Mouse (Mus musculus) embryo, embryonic 9.5 days (tissue): Measurements from ENCODE around the gene Slc38a3.

ENCODE experiments used
- DNase-seq: peaks from one replicate; pipeline ENCODE4 v3.0.0-alpha.2; 2017; ENCODE audit errors: extremely low spot score

Slc38a3 gene

DNA sequence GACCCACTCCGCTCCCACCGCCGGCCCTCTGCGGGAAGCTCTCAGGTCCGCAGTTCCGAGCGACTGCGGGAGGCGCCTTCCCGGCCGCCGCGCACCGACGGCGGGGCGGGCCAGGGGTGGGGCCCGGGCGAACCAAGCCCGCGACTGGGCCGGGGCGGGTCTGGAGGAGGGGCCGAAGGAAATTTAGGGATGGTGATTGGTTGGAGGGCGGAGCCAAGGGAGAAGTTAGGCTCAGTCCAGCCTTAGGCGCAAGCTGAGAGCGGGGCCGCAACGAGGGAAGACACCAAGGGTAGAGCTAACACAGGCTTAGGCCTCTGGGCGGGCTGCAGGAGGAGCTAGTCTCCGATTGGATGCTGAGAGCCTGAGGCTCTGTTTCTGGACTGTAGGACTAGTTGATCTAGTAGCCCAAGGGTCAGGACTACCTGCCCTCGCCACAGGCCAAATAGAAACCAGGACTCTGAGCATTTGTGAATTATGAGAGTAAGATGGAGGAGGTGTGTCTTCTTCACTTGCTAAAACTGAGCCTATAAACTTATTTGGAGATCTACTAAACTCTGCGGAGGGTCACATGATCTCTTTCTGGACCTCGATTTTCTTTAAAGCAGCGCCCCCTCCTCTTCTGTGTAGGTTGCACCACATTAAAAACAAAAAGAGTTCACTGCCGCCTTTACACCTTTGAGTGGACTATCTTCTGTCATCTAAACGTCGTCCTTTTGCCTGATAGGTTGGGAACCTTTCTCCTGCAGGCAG is 33.9 kb downstream of the Slc38a3 start, which contains the start of gene Gnai2:
Gene Gnai2 (minus strand): TSS at position 89 of the 750 bp plus-strand sequence.
- DNase-seq: peak; percentile 97

DNA sequence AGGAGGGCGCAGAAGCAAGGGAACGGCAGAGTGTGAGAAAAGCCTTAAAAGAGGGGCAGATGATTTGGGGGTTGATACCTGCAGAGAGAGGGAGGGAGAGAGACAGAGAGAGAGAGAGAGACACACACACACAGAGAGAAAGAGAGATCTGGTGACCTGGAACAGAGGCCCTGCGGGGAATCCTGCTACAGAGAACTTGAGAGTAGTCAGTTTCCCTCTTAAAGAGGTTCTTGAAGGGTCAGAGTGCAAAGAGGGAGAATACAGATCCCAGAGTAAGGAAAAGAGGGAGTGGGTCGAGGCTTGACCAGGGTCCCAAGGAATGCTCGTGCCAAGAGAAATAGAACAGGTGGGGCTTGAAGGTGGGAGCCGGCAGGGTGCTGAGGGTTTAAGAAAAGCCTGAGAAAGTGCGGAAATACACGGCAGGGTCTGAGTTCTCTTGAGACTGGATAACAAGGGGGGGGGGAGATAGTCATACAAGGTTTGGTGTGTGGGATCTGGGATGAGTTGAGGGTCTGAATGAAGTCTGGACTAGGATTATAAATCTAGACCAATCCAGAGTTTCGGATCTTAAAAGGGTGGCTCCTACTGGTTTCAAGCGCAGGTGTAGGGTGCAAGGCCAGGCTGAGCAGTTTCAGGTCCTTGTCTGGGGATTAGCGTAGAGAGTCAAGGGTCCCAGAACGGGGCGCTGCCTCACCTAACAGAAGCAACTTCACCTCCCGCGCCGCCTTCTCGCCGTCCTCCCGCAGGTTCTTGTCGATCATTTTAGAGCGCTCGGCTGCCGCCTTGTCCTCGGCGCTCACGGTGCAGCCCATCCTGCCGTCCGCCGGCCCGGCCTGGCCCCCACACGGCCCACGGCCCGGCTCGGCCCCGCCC is 34.7 kb downstream of the Slc38a3 start:
- no peak for DNase-seq

DNA sequence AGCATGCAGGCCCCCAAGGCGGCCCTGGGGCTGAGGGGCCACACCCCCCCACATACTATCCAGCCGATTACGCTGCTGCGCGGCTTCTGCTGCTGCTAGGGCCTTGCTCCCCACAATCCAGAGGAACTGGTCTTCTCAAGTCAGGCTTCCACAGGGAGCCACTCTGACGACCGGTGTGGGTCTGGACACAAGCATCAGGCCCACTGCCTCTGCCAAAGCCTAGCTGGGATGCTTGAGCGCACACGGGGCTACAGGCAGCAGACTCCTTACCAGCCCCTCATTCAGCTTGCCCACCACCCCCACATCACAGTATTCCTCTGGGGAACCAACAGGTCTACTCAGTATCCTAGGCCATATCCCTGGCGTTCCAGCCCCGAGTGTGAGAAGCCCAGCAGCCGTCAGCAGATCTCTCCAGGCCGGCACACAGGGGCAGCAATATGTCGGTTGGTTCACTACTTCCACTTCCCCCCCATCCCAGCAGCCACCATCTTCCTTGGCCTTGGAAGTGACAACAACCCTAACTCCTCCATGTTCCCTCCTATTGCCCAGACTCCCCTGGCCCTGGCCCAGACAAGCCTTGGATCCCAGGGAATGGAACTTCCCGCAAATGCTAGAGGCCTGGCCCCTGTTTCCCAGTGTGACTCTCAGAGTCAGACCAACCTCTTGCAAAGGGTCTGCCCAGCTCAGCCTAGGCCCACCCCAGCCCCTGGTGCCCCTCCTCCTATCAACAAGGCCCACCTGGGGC is 35.5 kb downstream of the Slc38a3 start:
- peak; percentile 52 for DNase-seq

DNA sequence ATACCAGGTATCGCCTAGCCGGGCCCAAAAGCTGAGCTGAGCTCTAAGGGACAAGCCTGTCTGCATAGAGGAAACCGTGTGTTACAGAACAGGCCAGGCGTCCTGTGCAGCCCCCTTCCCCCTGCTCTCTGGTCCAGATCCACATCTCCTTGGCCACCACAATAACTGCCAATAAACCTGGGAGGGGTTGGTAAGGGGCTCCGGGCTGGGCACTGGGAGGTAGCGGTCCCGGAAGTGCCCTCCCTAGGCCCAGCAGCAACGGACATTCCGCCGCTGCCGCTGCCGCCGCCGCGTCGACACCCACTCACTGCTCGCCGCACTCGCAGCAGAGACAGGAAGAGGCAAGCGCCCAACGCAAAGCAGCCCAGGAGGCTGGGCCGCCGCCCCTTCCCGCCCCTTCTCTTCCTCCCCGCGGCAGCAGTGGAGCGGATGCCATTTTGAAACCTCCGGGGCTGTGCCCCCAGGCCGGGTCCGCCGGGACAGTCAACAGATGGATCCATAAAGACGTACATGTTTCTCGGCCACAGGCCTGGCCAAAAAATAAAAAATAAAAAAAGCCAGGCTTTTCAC is 36.2 kb downstream of the Slc38a3 start:
- peak; percentile 77 for DNase-seq

DNA sequence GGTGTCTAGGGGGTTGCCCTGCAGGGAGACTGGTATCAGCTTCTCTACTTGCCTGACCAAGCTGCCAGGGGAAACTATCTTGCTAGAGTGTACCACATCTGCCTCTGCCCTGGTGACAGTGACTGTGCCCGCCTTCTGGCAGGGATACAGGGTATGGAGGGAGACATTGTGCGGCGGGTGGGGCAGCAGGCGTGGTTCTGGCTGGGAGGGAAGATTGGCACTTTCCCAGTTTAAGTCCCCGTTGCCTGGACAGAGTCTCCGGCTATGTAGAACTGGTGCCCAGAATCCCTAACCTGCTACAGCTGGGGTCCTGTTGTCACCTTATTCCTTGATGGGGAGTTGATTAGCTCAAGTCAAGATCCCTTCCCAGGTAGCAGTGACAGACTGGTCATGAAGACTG is 36.9 kb downstream of the Slc38a3 start:
- no peak for DNase-seq

DNA sequence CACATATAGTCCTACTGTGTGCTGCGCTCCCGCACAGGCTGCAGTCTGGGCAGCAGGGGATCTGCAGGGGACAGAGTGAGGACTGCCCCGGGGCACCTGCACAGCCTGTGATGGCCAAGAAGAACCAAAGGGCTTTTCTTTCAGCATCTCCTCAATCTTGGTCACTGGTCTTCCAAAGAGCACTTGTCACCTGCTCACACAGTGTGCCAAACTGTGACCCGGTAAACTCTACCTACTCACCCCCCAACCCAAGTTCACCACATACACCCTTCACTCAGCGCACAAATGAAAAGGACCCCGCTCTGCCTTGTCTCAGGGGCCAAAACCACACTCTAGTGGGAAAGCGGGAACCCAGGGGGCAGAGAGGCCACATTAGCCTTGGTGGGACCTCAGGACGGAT is 37.5 kb downstream of the Slc38a3 start:
- no peak for DNase-seq

DNA sequence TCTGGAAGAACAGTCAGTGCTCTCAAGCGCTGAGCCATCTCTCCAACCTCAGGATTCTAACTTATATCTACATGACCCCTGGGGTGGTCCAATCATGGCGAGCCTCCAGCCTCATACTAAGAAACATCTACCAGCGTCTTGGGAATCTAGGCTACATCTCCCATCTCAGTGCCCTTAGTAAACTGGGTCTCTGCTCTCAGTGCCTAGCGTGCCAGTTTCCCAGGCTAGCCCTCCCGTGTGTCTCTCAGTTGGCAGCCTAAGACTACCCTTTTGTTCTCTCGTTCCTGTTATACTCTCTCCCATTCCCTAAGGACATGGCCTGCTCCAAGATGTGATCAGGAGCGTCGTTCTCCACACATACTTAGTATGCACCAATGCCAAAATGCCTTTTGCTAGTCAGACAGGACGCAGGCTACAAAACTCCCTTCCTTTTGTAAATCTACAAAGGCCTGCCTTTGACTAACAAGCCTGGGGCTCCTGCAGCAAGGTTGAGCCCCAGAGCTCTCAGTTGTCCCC is 38.0 kb downstream of the Slc38a3 start:
- no peak for DNase-seq

DNA sequence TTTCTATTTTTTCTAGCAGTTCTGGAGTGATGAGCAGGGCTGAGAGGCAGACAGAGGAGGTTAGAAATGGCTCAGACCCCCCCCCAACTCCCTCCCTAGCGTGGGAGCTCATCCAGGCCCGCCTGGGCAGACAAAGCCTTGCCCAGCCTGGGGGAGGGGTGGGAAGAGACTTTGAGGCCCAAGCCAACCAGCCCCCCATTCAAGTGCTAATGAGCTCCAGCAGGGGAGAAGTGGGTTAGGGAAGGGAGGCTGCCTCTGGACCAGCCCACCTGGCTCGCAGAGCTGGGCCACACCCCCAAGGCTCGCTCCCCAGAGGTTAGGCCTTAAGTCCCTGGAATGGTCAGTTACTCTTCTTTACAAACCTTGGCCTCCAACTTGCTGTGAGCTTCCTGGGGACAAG is 38.8 kb downstream of the Slc38a3 start:
- DNase-seq: peak; percentile 82

DNA sequence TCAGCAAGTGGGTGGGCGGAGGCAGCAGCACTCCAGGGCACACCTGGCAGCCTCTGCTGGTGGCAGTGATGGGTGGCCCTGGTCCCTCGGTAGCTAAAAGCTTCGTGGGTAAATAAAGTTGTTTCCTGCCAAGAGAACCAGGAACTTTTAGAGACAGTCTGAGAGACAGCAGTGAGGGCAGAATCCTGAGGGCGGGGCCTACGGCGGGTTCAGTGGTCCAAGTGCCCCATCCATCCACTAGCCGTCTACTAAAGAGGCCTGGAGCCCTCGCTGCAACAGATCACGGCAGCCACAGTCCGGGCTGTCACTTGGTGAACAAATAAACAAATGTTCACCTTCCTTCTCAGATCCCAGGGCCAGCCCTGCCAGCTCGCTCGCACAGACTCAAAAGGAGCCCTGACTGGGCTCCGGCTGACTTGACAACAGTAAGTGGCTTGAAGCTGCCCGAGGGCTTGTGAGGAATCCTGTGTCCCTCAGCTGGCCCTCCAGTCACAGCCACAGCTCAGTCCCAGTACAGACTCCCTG is 39.4 kb downstream of the Slc38a3 start:
- DNase-seq: peak; percentile 64

DNA sequence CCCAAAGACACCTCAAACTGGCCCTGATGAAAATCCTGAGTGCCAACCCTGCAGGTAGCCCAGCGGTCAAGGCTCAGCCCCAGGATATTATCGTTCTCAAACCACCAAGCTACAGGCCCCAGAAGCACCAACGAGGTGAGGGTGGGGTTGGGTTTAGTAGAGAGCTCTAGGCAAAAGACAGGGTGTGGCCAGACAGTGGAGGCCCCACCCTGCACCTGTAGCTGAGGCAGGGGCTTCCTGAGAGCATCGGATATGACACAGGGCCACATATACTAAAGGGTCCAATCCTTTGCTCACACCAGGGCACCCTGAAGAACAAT is 40.0 kb downstream of the Slc38a3 start:
- DNase-seq: no peak

DNA sequence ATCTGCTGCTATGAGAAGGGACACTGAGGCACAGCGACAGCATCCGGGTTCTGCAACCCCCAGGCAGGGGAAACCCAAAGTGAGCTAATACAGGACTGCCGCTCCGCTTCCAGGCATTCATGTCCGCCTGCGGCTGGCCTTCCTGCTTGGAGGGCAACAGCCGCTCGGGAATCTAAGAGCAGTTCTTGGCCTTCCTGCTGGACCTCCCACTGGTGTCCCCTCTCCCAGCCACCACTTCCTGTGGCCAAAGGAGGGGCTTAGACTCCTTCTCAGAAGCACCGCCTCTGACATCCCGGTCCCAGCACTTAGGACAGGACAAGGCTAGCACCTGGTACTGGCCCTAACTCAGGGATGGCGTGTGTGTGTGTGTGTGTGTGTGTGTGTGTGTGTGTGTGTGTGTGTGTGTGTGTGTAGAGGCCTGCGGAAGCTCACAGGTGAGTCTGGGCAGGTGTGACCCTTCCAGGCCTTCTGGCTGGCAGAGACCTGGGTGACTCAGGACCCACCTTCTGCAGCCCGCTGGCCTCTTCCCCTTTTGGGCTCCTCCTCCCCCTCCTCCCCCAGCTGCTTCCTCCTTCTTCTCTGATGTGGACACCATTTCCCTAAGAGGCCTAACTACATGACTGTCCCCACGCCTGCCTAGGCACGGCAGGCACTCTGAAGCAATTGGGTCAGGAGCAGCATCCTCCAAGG is 40.5 kb downstream of the Slc38a3 start:
- DNase-seq: no peak

DNA sequence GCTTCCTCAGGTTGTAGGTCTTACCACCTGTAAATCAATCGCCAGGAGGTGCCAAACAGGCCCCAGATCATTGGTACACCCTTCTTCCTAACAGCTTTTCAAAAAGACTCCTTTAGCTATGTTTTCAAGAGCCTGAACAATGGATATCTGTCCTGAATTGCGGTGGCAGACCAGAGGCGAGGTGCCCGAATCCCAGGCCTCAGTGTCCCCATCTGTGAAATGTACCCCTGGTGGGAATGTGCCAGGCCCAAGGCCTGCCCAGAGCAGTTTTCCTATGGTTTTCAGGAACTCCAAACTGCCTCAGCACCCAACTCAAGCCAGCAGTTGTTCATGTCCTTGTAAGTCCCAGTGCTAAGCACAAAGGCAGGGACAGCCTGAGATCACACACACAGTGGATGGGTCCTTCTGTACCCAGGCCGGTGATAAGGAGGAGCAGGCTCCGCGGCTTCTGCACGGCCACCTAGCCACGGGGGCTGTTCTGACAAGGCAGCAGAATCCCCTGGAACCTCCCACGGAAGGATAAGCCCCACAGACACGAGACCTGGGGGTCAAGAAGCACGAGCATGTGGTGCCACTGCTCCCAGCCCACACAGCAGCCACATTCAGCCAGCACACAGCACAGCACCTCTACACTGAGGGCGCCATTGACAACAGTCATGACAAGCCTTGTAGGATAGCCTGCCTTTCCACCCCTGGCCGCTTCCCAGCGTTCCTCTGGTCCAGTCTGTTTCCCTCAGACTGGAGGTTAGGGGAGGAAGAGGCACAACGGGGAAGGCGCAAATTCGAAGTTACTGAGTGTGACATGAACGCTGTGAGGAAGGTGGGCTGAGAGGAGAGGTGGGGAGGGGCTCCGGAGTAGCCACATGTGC is 41.7 kb downstream of the Slc38a3 start:
- no peak for DNase-seq

DNA sequence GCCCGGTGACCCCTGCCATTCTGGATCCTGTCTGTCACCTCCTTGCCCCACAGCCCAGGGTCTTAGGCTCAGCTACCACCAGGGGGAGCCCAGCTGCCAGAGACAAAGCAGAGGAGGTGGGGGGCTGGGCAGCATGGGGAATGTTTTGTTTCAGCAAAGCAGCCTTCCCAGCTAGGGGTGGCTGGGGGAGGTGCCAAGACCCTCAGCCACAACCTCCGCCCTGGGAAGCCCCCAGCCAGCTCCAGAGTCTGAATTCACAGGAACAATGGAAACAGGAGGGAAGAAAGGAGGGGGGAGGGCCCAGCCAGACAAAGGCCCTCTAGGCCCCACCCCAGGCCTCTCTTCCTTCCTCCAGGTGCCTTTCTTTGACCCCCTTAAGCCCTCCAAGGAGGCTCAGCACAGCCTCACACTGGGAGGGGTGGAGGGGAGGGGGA is 42.5 kb downstream of the Slc38a3 start:
- DNase-seq: peak; percentile 96

DNA sequence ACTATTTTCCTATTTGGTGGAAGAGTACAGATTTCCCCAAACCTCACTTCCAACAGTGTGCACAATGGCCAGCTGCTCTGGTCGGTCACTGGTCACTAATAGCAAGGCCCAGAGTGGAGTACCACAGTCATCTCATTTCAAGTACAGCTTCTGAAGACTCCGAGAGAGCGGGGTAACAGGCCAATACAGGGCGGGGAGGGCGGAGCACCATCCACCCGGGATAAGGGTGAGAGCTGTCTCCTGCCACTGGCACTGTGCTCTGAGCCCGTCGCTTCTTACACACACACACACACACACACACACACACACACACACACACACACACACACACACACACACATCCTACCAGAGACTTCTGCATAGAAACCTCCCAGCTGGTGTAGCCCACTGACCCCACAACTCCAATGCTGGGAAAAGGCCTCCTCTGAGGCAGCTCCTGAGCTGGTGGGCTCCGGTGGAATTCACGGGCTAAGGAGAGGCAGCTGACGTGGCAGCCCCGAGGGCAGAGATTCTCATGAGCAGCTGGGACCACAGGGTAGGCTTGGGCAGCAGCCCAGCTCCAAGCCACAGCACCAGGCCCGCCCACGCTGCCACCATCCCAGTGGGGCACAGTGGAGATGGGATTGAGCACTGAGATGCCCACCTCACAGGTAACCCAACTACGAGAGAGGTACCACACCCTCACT is 43.0 kb downstream of the Slc38a3 start:
- no peak for DNase-seq

DNA sequence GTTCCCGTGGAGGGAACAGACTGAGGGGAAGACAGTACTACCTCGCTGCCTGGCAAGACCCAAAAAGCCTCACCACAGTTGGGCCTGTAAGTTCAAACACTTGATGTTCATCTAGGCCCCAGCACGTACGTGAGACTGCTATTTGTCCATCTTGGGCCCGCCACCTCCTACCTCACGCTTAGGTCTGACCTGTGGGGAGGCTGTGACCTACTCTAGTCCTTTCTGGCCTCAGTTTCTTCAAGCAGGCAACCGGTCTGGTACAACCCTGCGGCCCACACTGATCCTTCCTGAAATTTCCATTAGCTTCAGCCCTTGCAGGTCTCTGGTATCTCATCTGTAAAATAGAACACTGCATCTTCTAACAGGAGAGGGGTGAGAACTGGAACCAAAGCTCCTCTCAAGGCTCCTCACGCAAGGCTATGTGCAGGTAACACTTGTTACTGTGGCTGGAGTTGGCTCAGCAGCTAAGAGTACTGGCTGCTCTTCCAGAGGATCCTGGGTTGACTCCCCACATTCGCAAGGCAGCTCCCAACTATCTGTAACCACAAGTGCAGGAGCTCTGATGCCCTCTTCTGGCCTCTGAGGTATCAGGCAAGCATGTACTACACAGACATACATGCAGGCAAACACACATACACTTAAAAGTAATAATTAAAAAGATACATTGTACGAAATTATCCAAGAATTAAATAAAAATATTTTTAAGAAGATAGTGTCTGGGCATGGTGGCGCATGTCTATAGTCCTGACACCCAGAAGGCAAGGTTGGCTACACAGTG is 43.8 kb downstream of the Slc38a3 start:
- DNase-seq: no peak

DNA sequence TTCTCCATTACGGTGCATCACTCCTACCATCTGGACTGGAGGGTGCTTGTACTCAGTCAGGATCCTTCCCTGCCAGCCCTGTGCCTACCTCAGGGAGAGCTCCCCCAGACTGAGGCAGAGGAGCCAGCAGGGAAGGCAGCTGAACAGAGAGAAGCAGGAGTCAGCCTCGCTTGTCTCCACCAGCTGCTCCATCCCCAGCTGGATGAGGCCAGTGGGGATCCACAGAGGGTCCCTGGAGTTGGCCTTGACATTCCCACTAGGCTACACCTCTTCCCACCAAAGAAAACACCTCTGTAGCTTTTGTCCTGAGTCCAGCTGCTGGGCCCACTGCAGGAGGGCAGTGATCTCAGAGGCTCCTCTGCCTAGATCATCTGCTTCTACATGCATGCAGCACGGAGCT is 44.4 kb downstream of the Slc38a3 start:
- no peak for DNase-seq

DNA sequence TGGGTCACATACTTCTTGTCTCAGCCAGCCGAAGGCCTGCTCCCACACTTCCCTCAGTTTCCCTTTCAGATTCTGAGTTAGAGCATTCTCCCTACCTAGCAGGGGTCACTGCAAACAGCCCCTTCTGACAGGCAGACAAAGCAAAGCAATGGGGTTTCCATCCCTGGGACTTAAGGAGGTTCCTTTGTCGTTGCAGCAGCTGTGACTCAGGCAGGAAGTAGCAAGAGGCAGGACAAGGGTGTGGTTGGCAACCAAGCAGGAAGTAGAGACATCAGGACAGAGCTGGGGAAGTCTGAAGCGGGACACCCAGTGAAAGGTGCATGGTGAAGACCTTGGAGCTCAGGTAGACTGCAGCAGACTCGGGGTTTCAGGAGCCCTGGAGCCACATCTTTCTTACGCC is 44.8 kb downstream of the Slc38a3 start:
- DNase-seq: no peak

DNA sequence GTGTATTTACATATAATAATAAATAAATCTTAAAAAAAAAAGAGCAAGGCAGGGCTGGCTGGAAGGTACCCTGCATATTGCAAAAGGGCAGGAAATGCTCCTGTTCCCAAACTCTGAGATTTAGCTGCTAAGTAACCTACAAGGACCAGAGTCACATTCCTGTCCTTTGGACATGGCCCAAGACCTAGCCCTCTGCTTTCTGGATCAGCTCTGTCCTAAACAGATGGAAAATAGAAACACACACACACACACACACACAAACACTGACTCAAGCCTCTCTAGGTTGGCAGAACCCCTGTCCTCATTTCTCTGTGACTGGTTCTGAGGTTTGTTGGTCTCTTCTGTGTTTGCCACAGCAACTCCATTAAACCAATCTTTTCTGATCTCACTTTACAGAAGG is 48.4 kb downstream of the Slc38a3 start:
- DNase-seq: no peak

DNA sequence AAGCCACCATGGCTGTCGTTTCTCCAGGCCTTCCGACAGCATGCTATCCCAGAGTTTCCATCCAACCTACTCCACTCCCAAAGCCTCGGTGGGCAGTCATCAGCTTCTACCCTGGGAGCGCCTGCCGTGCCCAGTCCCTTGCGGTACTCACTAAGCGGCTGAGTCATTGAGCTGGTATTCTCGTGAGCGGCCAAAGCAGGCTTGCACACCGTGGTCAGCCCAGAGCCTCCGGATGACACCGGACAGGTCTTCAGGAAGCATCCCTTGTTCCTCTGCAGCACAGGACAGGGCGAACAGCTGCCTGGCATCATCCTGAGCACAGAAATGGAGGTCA is 49.8 kb downstream of the Slc38a3 start:
- DNase-seq: no peak
